Mouse (Mus musculus) NIH3T3 (cell line): ENCODE measurements around the gene Cdh22.

Source experiments
- DNase-seq: peaks from one replicate; pipeline ENCODE4 v3.0.0-alpha.2; 2012; ENCODE audit warnings: low read depth

Cdh22 gene

GRCm38 (mm10) chr2:165250903-165251302, 16.2 kb upstream of the Cdh22 start:
- peak; percentile 26 for DNase-seq

DNA sequence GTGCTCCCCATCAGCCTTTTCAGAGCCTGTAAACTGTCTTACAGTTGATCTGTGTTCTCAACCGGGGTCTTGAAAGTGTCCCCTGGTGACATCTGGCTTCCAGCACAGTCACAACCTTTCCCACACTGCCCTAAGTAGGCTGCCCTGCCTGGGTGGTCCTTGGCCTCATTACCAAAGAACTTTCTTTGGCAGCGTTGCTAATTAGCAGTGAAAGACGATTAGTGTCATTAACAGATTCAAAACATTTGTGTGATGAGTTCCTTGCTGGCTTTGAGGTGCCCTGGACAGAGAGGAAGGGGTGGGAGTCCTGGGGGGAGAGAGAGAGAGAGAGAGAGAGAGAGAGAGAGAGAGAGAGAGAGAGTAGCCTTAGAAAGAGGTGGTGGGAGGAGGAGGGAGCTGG, 14.3 kb upstream of the Cdh22 start:
- no peak for DNase-seq

DNA sequence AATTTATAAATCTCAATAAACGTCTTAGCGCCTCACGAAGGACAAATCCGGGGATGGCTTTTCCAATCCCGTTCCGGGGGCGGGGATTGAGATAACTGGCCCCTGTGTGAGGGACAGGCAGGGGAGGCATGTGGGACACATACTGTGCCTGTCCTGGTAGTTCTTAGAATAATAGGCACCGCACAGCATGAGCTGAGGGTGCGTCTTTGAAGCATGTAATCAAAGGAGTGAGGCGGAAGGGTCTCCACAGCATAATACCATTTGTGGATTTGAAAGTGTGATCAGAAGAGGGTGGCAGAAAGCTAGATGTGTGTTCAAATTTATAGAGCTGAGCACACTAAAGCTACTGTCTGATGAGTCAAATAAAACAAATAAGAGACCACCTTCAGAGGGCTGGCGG, 11.7 kb upstream of the Cdh22 start:
- no peak for DNase-seq

DNA sequence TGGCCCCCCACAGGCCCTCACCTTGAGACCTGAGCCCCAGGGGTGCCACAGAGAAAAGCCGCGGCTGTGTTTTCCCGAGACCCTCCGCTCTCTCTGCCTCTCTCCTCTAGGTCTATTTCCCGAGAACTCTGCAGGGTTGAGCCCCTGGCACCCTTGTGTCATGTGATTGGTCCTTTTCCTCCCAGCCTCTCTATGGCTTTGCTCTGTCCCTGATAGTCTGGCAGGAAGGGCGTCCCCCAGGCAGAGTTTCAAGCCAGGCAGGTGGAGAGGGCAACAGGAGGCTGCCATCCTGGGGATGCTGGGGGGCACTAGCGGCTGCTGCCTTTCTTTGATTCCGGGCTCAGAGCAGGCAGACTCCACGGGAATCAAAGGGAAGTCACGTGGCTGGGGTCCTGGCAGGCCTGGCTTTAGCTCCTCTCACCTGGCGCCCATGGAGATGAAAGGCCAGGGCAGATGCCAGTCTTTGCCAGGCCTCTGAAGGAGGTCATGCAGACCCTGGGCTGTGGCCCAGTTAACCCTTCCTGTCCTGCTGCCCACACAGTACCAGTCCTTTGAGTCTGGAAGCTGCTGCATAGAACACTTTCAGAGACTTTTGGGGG, 8.6 kb upstream of the Cdh22 start:
- DNase-seq = no peak

DNA sequence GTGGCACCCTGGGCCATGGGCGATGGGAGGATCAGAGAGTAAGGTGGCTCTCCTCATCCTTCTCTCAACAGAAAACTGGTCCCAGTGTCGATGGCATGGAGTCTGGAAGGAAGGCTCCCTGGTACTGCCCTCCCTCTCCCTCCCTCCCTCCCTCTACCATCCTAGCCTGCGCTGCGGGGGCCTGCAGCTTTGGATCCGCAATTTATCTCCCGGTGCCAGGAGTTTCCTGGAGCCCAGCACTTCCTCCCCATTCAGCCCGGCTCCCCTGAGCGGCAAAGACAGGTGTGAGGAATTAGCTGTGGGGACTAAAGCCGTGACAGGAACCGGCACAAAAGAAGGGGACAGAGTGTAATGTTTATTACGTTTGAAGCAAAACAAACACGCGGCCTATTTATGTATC, 7.9 kb upstream of the Cdh22 start:
- no peak for DNase-seq

GRCm38 (mm10) chr2:165241786-165242185, 7.1 kb upstream of the Cdh22 start:
- no peak for DNase-seq

DNA sequence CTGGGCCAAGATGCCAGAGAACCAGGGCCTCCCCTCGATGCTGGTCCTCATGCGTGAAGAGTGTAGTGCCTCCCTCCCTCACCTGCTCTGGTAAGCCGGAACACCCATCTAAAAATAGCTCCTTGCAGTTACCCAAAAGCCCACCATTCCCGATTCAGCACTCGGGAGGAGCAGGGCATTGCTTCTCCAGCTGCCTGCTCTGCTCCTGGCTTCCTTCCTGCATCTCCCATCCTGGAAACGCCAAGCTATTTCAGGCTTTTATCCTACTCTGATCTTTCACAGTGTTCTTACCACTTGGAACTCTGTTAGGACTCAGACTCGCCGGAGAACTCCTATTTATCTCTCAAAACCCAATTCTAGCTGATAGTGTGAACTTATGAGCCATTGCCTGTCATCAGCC, 5.7 kb upstream of the Cdh22 start:
- DNase-seq = no peak

- DNase-seq = peak; percentile 34
Measured at GRCm38 (mm10) chr2:165239533-165240144, 5.0 kb upstream of the Cdh22 start.

- no peak for DNase-seq
Measured at GRCm38 (mm10) chr2:165238416-165239145, 3.9 kb upstream of the Cdh22 start.

DNA sequence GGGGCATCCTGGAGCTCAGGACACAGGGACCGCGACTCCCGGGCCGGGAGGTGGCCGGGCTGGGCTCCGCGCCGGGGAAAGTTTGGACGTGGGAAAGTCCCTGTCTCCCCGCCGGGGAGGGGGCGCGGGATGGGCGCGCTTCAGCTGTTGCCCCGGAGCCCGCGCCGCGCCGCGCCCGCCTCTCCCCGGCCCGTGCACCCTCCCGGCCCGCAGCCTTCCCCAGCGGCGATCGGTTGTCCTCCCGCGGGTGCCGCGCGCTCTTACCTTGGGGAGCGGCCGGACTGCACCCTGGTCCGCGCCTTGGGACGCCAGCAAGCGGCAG, 401 bp downstream of the Cdh22 start:
- DNase-seq = no peak

DNA sequence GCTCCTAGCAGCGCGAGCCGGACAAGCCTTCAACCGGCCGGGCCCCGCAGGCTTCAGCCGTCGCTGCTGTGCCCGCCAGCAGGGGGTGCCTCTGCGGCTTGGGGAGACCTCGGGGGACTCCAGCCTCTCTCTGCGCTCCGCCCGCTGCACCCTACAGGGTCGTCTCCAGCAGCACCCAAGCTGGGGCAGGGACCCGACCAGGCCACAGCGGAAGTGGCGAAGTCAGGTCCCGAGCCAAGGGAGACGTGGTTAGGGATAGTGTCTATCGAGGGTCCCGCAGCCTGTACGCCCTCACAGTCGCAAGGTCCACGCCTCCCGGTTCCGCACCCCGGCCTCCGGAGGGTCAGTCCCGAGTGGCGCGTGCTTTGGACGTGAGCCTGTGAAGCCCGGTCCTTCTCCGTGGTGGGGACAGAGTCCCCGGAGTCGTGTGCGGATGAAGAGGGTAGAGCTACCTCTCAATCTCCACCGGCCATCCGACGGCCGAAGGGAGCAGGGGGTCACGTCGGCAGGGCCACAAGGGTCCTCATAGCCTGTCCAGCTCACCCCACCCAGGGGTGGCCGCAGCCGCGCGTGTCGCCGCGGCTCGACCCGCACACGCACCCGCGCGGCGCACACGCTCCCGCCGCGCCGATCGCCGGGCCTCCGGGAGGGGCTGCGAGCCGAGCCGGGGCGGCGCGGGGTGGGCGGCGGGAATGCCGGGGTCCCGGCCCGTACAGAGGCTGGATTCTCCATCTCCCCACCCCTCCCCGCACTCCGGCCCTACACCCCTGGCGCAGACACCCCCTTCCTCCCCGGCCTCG, 962 bp downstream of the Cdh22 start:
- DNase-seq = peak; percentile 21

GRCm38 (mm10) chr2:165229050-165229449, 5.6 kb downstream of the Cdh22 start:
- DNase-seq = no peak

GRCm38 (mm10) chr2:165223837-165224236, 10.8 kb downstream of the Cdh22 start:
- no peak for DNase-seq

- no peak for DNase-seq
Measured at GRCm38 (mm10) chr2:165221952-165222351, 12.7 kb downstream of the Cdh22 start.

DNA sequence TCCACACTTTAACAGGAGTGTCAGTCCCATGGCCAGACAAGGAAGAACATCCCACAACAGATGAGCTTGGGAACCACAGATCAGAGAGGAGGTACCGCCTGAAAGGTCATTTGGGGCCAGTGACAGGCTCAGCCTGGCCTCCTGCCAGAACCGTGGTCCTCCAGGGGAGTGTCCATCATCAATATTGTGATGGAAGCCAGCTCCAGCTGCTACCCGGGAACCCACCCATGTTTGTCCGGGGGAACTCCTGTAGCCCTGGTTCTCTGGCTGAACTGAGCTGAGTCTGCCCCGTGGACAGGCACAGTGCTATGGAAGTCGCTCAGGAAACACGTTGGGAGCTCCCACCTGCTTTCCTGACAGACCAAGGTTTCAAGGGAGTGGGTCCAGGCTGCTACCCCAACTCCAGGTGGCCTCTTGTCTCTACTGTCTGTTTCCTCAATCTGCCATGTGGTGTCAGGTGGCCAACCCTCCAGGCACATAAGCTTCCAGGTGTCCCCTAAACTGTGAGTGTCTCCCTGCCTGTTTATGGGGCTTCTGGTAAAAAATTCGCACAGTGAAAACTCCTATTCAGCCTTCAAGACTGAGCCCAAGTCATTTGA, 14.2 kb downstream of the Cdh22 start:
- DNase-seq = no peak

GRCm38 (mm10) chr2:165218954-165219353, 15.7 kb downstream of the Cdh22 start:
- no peak for DNase-seq

DNA sequence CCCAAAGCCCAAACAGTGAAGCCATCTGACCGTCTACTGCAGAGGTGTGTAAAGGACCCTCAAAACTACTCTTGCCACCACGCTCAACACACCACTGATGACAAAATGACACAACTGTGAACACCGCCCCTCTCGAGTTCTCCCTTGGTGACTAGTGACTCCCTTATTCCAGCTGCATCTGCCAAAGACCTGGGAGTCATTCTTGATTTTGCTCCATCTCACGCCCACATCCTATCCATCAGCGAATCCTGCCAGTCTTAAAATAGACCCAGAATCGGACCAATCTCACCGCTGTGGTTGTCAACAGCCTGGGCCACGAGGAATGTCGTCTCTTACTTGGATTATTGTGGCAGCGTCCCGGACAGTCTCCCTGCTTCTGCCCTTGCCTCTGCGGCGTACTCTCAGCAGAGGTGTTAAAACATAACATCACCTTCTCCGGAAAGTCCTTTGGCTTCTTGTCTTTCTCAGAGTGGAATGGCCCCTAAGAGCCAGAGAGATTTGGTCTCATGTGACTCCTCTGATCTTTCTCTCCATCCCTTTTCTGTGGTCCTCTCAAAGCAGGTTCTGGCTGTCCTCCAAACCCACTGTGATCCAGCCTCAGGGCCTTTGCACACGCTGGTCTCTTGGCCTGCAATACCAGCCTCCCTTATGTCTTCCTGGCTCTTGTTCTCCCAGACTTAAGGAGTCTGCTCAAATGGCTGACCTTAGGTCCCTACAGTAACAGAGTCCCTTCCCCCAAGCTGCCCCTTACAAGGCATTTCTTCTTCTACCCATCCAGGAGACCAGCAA, 17.1 kb downstream of the Cdh22 start:
- DNase-seq = peak; percentile 50

GRCm38 (mm10) chr2:165215103-165215951, 19.3 kb downstream of the Cdh22 start:
- DNase-seq = peak; percentile 88

DNA sequence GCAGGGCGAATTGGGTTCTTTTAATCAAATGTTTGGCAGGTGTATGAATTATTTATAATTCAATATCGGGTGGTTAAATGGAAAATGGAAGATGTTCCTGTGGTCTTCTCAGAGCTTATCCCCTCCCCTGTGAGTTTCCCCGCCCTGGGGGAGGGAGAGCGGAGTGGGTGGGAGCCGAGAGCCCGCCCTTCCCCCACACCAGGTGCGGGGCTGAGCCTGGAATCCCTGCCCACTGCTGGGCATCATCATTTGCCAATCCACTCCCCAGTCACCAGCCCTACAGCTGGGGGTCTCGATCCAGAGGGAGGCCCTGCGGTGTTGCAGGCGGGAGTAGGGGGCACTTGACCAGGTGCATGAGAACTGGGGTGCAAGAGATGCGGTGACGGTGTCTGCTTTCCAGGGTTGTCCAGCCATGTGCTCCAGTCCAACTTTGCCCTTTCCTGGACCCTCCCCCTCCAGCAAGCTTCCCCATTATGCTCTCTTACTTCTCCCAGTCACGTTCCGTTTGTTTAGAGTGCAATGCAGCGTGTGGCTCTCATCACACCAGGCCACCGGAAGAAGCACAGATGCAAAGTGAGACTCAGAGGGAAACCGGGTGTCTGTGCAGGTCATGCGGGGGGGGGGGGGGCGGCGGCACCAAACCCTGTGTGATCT, 23.1 kb downstream of the Cdh22 start:
- DNase-seq = no peak

DNA sequence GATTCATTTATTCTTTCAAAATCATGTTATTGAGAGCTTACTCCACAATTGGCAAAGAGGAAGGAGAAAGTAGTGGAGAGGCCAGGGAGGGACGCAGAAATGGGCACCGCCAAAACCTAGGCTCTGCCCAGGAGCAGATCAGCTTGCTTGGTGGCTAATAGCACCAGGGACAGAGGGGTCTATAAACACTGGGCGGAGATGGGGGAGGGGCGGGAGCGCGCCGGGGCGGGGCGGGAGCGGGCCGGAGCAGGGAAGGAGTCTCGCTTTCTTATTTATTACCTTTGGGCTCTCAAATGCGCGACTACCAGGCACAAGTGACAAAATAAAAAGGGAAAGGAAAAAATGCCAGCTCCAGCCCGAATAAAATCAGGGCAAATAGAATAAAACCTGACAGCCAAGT, 23.7 kb downstream of the Cdh22 start:
- DNase-seq = no peak
